Mouse (Mus musculus): ENCODE measurements around the gene Rab6b. TPM values are rescaled to one million over a fixed set of nuclear protein-coding genes. Genes with fewer than 3 reads are reported as not detected.

The Rab6b gene
- polyA plus RNA-seq, 1 experiment from 2014 or later: 11.5 TPM

DNA sequence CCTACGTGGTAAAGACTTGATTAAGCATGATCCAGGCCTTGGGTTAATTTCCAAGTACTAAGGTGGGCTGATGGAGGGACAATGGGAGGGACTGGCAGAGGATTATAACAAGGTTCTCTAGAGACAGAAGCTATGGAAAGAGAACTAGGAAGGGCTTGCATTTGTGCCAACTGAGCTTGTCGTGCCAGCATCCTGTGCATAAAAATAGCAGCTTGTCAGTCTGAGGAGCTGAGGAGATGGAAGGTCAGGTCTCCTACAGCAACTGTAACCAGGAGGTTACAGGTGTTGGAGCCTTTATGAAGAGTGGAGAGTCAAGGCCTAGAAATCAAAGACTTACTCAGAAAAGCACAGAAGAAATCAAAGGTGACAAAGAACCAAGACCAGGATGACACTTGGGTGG is 102.0 kb downstream of the Rab6b start:
- no peak overlapping the region for H3K4me2 ChIP-seq (replicated peaks)
- ATAC-seq (ENCODE audit: insufficient number of reproducible peaks, insufficient read depth, low FRiP score, low TSS enrichment): no peak
- no peak overlapping the region for H3K27ac ChIP-seq
- no peak overlapping the region for H3K4me3 ChIP-seq
- H3K9ac ChIP-seq: no peak overlapping the region
- no peaks in the 10 kb centered on the region for H3K27me3 ChIP-seq
- H3K36me3 ChIP-seq: no peaks in the 10 kb centered on the region
- H3K4me1 ChIP-seq: no peaks in the 10 kb centered on the region
- 77% methylated on average over 2 of the region's 2 CpGs for WGBS
- no peaks in the 10 kb centered on the region for H3K9me3 ChIP-seq

DNA sequence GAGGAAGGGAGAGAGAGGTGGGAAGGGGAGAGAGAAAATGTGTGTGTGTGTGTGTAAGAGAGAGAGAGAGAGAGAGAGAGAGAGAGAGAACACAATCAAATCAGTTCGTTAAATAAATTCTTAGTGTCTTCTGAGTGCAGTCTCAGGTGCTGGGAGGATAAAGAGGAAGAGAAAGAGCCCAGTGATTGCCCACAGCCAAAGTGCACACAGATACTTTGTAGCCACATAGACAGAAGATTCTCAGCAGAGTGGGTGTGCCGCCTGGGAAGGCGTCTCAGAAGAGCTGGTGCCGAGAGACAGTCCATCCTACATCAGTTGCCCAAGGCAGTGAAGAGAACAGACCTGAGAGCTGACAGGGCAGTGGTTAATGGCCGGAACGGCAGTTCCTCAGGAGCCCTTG is 102.7 kb downstream of the Rab6b start:
- ATAC-seq (ENCODE audit: insufficient number of reproducible peaks, insufficient read depth, low FRiP score, low TSS enrichment): no peak
- Histone ChIP-seq H3K36me3 (no peaks in the 10 kb centered on the region), H3K4me2 (replicated peaks) (no peak overlapping the region), H3K4me3 (no peak overlapping the region), H3K9me3 (no peaks in the 10 kb centered on the region), H3K4me1 (no peaks in the 10 kb centered on the region), H3K9ac (no peak overlapping the region), H3K27ac (no peak overlapping the region), H3K27me3 (no peaks in the 10 kb centered on the region)
- 66% methylated on average over 6 of the region's 6 CpGs for WGBS

DNA sequence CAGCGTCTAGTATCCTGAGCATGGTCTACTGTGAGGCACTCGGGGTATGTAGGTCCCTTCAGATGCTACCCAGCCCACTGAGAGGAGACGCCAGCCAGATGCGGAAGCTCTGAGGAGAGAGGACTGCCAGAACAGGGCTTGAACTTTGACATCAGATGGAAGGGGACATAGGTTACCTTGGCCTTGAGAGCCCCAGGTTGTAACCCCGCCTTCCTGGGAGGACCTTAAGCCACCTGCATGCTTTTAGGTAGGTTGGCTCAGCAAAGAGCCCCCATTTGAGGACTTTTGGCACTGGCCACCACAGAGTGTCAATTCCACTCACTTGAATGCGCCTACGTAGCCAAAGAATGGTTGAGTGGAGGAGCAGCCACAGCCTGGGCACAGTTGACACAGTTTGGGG is 113.1 kb downstream of the Rab6b start:
- WGBS: 88% methylated on average over 7 of the region's 7 CpGs
- no peak for ATAC-seq (ENCODE audit: insufficient number of reproducible peaks, insufficient read depth, low FRiP score, low TSS enrichment)

DNA sequence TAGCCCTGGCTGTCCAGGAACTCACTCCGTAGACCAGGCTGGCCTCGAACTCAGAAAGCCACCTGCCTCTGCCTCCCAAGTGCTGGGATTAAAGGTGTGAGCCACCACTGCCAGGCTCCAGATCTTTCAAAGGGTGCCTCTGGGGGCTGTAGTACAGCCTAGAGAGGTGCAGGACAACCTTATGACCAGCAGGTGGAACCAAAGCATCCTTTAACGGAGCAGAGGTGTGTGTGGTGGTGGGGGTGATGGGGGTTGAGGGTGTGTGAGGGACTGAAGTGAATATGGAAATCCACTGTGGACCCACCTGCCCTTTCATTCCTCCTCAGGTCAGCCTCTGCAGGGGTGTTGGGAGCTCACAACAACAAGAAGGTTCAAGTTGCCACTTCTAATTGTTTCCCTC is 113.9 kb downstream of the Rab6b start:
- 70% methylated on average over 3 of the region's 3 CpGs for WGBS
- H3K27me3 ChIP-seq: no peaks in the 10 kb centered on the region
- H3K36me3 ChIP-seq: no peaks in the 10 kb centered on the region

More for the DNA sequence above, 113.1 kb downstream of the Rab6b start:
- Histone ChIP-seq H3K36me3 (no peaks in the 10 kb centered on the region), H3K27me3 (no peaks in the 10 kb centered on the region), H3K9me3 (no peaks in the 10 kb centered on the region), H3K27ac (no peak overlapping the region), H3K9ac (no peak overlapping the region), H3K4me1 (no peaks in the 10 kb centered on the region), H3K4me3 (no peak overlapping the region), H3K4me2 (replicated peaks) (no peak overlapping the region)

DNA sequence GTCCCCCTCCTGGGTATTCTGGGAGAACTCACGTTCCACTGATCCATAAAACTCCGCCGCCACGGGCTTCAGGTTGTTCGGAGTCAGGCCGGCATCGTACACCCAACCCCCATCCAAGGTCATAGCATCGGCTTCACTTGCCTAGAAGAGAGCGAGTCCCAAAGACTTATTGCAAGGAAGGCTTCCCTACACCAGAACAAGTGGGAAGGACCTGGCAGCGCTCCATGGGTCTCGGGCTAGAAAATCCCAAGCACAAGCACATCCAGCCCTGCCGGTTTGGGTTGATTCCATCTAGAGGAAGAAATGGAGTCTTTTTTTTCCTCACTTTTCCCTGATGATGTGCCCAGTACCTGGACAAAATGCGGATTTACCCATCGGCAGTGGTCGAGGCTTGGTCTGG is 115.2 kb downstream of the Rab6b start:
- H3K36me3 ChIP-seq: no peaks in the 10 kb centered on the region
- no peak for ATAC-seq (ENCODE audit: insufficient number of reproducible peaks, insufficient read depth, low FRiP score, low TSS enrichment)

More for the DNA sequence above, 113.9 kb downstream of the Rab6b start:
- Histone ChIP-seq H3K9ac (no peak overlapping the region), H3K4me1 (peaks cover 4% of the 10 kb centered on the region), H3K27ac (no peak overlapping the region), H3K4me2 (replicated peaks) (no peak overlapping the region), H3K9me3 (no peaks in the 10 kb centered on the region), H3K4me3 (no peak overlapping the region)
- ATAC-seq (ENCODE audit: insufficient number of reproducible peaks, insufficient read depth, low FRiP score, low TSS enrichment): no peak

DNA sequence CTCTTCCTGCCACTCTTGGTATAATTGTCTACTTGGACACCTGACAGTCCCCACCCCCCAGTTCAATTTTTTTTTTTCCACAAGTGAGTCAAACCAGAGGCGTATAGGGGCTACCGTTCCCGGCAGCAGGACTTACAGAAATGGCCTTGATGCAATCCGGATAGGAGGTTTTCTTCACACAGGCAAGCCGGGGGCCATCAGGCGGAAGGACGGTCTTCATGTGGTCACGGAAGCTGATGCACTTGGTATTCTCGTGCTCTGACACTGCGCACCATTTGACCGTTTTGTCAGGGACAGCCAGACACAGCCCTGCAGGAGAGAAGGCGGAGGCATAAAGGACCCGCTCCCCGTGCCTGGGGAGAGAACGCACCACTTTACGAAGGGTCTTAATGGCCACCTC is 116.2 kb downstream of the Rab6b start:
- WGBS: 93% methylated on average over 16 of the region's 16 CpGs
- Histone ChIP-seq H3K9me3 (no peaks in the 10 kb centered on the region), H3K4me1 (peaks cover 10% of the 10 kb centered on the region), H3K36me3 (no peaks in the 10 kb centered on the region), H3K4me2 (replicated peaks) (no peak overlapping the region), H3K4me3 (no peak overlapping the region), H3K27me3 (no peaks in the 10 kb centered on the region), H3K27ac (no peak overlapping the region), H3K9ac (no peak overlapping the region)
- no peak for ATAC-seq (ENCODE audit: insufficient number of reproducible peaks, insufficient read depth, low FRiP score, low TSS enrichment)

More for the DNA sequence above, 115.2 kb downstream of the Rab6b start:
- Histone ChIP-seq H3K9ac (no peak overlapping the region), H3K4me3 (no peak overlapping the region), H3K9me3 (no peaks in the 10 kb centered on the region), H3K4me1 (peaks cover 10% of the 10 kb centered on the region), H3K27me3 (no peaks in the 10 kb centered on the region), H3K4me2 (replicated peaks) (no peak overlapping the region), H3K27ac (no peak overlapping the region)
- WGBS: 93% methylated on average over 15 of the region's 15 CpGs

DNA sequence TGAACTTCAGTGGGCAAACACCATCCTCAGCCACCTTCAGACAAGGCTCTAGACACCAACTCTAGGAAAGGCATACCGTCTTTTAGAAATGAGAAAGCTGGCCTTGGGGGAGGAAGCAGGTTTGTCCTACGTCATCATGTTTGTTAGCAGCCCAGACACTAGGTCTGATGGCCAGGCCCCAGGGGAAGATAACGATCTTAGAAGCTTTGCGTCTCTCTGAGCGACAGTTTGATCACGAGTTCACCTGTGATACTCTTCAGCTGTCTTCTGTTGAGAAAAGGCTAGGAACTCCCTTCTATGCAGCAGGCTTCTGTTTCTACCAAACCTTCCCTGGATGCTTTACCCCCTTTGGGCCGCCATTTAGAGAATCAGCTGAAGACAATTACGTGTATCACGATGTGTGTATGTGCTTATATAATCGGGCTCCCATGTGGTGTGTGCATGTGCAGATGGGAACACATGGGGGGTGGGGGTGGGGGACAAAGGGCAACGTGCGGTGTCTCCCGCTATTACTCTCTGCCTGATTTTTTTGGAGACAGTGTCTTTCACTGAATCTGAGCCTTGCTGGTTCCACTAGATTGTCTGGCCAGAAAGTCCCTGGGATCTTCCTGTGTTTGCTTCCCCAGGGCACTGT is 116.9 kb downstream of the Rab6b start:
- H3K9ac ChIP-seq: no peak overlapping the region
- H3K9me3 ChIP-seq: no peaks in the 10 kb centered on the region
- no peak overlapping the region for H3K4me3 ChIP-seq
- WGBS: 80% methylated on average over 13 of the region's 13 CpGs
- no peaks in the 10 kb centered on the region for H3K36me3 ChIP-seq
- H3K27ac ChIP-seq: no peak overlapping the region
- ATAC-seq (ENCODE audit: insufficient number of reproducible peaks, insufficient read depth, low FRiP score, low TSS enrichment): no peak
- peaks cover 10% of the 10 kb centered on the region for H3K4me1 ChIP-seq
- H3K4me2 ChIP-seq (replicated peaks): no peak overlapping the region
- H3K27me3 ChIP-seq: no peaks in the 10 kb centered on the region

DNA sequence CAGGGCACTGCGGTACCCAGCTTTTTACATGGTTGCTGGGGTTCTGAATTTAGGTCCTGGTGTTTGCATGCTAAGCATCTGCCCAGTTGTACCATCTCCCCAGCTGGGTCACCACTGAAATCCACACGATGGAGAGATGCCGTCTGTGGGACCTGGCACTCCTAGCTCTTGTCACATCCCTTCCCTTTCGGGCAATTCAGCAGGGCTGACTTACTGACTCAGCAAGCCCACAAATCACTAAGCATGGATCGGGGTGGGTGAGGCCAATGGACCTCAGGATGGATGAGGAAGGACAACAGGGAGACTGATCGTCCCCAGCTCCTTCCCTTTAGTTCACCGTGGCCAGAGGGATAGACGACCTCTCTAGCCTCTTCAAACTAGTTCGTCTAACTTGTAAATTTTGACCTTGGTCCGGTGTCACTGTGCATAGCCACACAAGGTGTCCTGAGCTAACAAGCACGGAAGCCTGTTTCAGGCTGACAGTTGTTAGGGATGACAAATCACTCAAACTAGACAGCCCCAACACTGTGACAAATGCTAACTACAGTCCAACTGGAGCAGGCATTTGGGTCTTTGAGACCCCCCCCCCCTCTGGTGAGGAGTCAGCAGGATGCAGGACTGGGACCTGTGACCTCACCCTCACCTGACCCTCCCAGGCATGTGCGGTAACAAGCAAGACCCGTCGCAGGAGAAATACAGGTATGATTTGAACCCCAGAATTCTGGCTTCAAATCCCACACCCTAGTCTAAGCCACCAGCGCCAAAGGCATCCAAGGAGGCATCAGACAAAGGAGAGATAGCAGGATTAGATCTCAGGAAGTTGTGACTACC is 117.7 kb downstream of the Rab6b start:
- Histone ChIP-seq H3K27ac (no peak overlapping the region), H3K36me3 (no peaks in the 10 kb centered on the region), H3K9ac (no peak overlapping the region), H3K9me3 (no peaks in the 10 kb centered on the region), H3K4me2 (replicated peaks) (no peak overlapping the region; the same call in 1 of the 2 replicates), H3K4me1 (peaks cover 10% of the 10 kb centered on the region), H3K27me3 (no peaks in the 10 kb centered on the region), H3K4me3 (no peak overlapping the region)
- no peak for ATAC-seq (ENCODE audit: insufficient number of reproducible peaks, insufficient read depth, low FRiP score, low TSS enrichment)
- whole genome bisulfite sequencing: 85% methylated on average over 15 of the region's 15 CpGs

DNA sequence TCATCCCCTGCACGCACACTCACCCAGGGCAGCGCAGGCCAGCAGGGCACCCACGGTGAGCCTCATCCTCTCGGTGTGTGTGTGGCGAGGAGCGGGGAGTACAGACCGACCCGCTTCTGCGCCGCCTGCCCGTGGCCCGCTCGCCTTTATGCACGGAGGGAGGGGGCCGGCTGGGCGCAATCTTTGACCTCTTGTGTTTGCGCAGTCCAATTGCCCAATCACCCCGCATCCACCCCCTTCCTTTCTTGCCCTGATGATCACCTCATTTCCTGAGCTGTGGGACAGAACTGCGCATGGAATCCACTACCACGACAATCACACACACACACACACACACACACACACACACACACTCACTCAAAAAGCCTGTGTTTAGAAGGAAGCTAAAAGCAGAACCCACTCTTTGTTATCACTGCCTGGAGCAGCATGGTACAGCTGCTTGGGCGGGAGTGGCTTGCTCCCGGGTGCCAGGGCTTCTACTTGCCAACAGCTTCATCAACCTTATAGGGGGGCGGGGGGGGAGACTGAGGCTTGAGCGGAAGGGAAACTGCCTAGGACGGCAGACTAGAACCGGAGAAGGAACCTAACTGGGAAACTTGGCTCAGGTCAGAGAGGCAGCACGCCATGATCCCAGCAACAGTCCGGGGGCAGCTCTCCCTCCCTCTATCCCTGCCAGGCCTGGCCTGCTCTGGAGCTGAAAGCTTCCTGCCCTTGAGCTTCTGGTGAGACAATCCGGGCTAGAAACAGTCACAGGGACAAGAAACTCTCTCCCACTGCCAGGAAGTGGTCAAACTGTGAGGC is 118.8 kb downstream of the Rab6b start, which contains the start of the genes Gm20425 and Trf:
TSS of gene Gm20425 (minus strand) at position 157 of the 801 bp plus-strand sequence.
TSS of gene Trf (minus strand) at position 294 of the 801 bp plus-strand sequence.
- H3K9me3 ChIP-seq: no peaks in the 10 kb centered on the region
- no peak for ATAC-seq (ENCODE audit: insufficient number of reproducible peaks, insufficient read depth, low FRiP score, low TSS enrichment)
- no peaks in the 10 kb centered on the region for H3K27me3 ChIP-seq
- H3K4me1 ChIP-seq: peaks cover 10% of the 10 kb centered on the region
- peak within 1 kb of the TSS; percentile 46; the same call in 1 of the 2 replicates for H3K27ac ChIP-seq
- peak within 1 kb of the TSS; percentile 15; the same call in 1 of the 2 replicates for H3K9ac ChIP-seq
- H3K36me3 ChIP-seq: no peaks in the 10 kb centered on the region
- no peak within 1 kb of the TSS for H3K4me3 ChIP-seq
- peak within 1 kb of the TSS; percentile 41 for H3K4me2 ChIP-seq (replicated peaks)
- 49% methylated on average over 29 of the region's 29 CpGs for WGBS

DNA sequence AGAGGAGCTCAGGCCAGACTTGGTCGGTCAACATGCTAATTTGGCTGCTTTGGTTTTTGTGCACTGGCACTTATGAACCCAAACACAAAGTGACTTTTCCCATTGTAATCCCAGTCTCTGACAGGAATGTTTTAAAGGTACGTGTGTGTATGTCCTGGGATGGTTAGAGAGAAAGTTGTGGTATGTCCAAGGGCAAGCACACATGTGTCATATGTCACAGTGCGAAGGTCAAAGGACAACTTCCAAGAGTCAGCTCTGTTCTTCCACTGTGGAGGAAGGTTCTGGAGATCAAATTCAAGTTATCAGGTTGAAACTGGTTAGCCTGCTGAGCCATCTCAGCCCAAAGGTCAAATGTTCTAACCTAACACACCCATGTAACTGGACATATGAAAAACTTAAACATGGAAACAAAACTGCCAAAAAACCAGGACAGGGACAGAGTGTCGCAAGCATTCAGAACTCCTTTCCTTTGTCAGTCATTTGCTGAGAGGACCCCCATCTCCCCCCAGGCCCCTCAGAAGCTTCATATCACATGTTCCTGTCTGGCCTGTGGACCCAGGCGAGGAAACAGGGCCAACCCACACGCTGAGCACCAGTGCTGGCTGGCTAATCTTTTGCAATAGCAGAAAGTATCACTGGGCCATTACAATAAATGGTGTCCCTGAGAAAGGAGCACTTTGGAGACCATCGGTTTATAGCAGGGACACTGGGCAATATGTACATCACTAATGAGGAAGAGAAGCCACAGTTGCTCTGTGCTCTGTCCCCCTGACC is 120.8 kb downstream of the Rab6b start:
- Histone ChIP-seq H3K27ac (no peak overlapping the region), H3K36me3 (no peaks in the 10 kb centered on the region)
- 84% methylated on average over 7 of the region's 7 CpGs for WGBS

DNA sequence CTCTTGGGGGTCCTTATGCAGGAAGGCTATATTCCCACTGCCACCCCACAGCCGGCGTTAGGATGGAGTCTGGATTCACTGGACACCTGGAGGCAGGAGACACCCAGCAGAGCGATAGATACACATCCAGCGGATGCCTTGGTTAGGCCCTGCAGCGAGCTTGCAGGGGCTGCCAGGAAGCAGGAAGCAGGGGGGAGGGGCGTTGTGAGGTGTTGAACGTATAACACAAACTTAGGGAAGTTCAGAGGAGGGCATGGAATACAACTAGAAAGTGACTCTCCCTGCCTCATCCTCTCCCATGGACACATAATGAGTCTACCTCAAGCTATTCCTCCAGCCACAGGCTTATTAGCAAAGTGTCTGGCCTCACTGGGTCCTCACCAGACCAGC is 121.4 kb downstream of the Rab6b start:
- no peak for ATAC-seq (ENCODE audit: insufficient number of reproducible peaks, insufficient read depth, low FRiP score, low TSS enrichment)
- Histone ChIP-seq H3K9ac (no peak overlapping the region), H3K27ac (no peak overlapping the region), H3K4me1 (peaks cover 10% of the 10 kb centered on the region), H3K36me3 (no peaks in the 10 kb centered on the region), H3K27me3 (no peaks in the 10 kb centered on the region), H3K9me3 (no peaks in the 10 kb centered on the region), H3K4me3 (no peak overlapping the region), H3K4me2 (replicated peaks) (no peak overlapping the region)
- WGBS: 57% methylated on average over 7 of the region's 7 CpGs

More for the DNA sequence above, 120.8 kb downstream of the Rab6b start:
- peaks cover 10% of the 10 kb centered on the region for H3K4me1 ChIP-seq
- H3K4me3 ChIP-seq: no peak overlapping the region
- H3K27me3 ChIP-seq: no peaks in the 10 kb centered on the region
- no peak overlapping the region for H3K4me2 ChIP-seq (replicated peaks)
- no peaks in the 10 kb centered on the region for H3K9me3 ChIP-seq
- no peak overlapping the region for H3K9ac ChIP-seq
- no peak for ATAC-seq (ENCODE audit: insufficient number of reproducible peaks, insufficient read depth, low FRiP score, low TSS enrichment)

Data from embryonic facial prominence, embryonic 12.5 days (tissue).